Mouse (Mus musculus): ENCODE measurements around the gene Vps26c.

- no peak for TF ChIP-seq CTCF (IDR thresholded peaks at IDR 0.05; ENCODE audit: borderline replicate concordance, extremely low read depth, insufficient read depth, insufficient read length)
- TF ChIP-seq POLR2A (IDR thresholded peaks at IDR 0.05; ENCODE audit: borderline replicate concordance, extremely low read depth, insufficient read depth, insufficient read length, poor library complexity, severe bottlenecking) = no peak
Observed at GRCm38 (mm10) chr16:94567751-94568150, 41.1 kb upstream of the Vps26c start.
